Mouse (Mus musculus): Measurements from ENCODE around the gene Oosp3. TPM values are rescaled to one million over a fixed set of nuclear protein-coding genes. Genes with fewer than 3 reads are reported as not detected.

Gene Oosp3
- polyA plus RNA-seq, 1 experiment from 2014 or later: not detected

DNA sequence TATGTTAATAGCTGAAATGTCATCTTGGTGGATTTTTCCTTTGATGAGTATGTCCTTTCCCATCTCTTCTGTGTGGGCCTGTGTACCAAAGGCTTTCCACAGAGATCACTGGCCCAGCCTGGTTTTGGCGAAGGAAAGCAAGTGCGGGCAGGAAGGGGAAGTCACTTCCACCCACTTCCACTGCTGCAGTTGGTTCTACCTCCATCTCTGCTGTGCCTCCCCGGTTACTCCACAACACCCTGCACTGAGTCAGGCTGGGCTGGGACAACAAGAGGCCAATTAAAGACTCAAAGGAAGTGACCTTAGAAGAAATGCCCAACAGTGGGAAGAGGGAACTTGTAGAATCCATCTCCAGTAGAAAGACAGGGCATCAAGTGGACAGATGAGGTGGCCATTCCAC, 23.2 kb downstream of the Oosp3 start:
- H3K4me2 ChIP-seq (ENCODE audit: low read length): no peak overlapping the region
- no peaks in the 10 kb centered on the region for H3K4me1 ChIP-seq (replicated peaks; ENCODE audit: control insufficient read depth, insufficient read depth, low read length)
- H3K36me3 ChIP-seq (ENCODE audit: control insufficient read depth, insufficient read depth, low read length): no peaks in the 10 kb centered on the region
- ATAC-seq (replicated peaks; ENCODE audit: low FRiP score, low TSS enrichment, low read depth) (no peak), DNase-seq (ENCODE audit: low spot score) (no peak)
- H3K4me3 ChIP-seq (ENCODE audit: low read depth, low read length): no peak overlapping the region
- no peak overlapping the region for H3K9ac ChIP-seq (ENCODE audit: low read length)
- no peak overlapping the region for H3K27ac ChIP-seq (ENCODE audit: low read depth)
- WGBS: 96% methylated on average over 3 of the region's 3 CpGs
- no peaks in the 10 kb centered on the region for H3K9me3 ChIP-seq (ENCODE audit: control insufficient read depth, low read length)
- H3K27me3 ChIP-seq (replicated peaks; ENCODE audit: control insufficient read depth, insufficient read depth, low read length): no peaks in the 10 kb centered on the region

DNA sequence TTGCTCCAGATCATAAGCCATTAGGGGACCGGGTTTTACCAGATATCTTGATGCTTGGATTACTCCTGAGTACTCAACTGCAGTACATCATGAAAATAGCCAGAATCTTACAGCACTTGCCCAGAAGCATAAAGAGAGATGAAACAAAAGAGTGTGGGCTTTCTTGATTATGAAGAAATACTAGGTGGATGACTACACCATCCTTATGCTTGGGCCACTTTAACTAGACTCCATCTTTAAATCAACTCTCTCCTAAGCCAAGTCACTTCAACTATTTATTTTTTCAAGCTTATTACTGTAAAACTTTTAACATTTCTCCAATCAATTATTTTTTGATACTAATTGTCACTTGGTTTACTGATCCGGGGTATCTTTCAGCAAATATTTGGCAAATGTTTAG, 27.0 kb downstream of the Oosp3 start:
- 65% methylated on average over 2 of the region's 2 CpGs for WGBS

DNA sequence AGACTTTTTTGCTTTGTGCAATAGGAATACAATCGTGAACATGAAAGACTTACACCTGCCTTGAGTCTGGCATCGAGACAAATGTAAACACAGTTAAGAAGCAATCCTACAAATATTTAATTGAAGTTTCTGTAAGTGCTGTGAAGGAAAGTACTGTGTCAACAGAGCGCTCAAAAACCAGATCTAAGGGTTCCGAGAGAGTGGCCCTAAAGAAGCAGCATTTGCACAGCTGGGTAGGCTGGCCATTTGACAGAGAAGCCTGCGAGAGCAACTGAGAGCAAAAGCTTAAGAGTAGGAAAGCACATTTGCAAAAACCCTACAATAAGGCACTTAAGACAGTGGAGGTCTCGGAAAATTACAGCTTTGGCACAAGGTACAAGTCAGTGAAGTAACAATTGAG, 27.4 kb downstream of the Oosp3 start:
- Histone ChIP-seq H3K4me1 (replicated peaks; ENCODE audit: control insufficient read depth, insufficient read depth, low read length) (no peaks in the 10 kb centered on the region), H3K9ac (ENCODE audit: low read length) (no peak overlapping the region), H3K9me3 (ENCODE audit: control insufficient read depth, low read length) (no peaks in the 10 kb centered on the region), H3K4me3 (ENCODE audit: low read depth, low read length) (no peak overlapping the region), H3K4me2 (ENCODE audit: low read length) (no peak overlapping the region), H3K36me3 (ENCODE audit: control insufficient read depth, insufficient read depth, low read length) (no peaks in the 10 kb centered on the region), H3K27ac (ENCODE audit: low read depth) (no peak overlapping the region), H3K27me3 (replicated peaks; ENCODE audit: control insufficient read depth, insufficient read depth, low read length) (no peaks in the 10 kb centered on the region)
- DNase-seq (ENCODE audit: low spot score) (no peak), ATAC-seq (replicated peaks; ENCODE audit: low FRiP score, low TSS enrichment, low read depth) (no peak)
- 45% methylated on average over 6 of the region's 6 CpGs for WGBS

More for the DNA sequence above, 27.0 kb downstream of the Oosp3 start:
- Histone ChIP-seq H3K4me3 (ENCODE audit: low read depth, low read length) (no peak overlapping the region), H3K4me1 (replicated peaks; ENCODE audit: control insufficient read depth, insufficient read depth, low read length) (no peaks in the 10 kb centered on the region), H3K36me3 (ENCODE audit: control insufficient read depth, insufficient read depth, low read length) (no peaks in the 10 kb centered on the region), H3K9me3 (ENCODE audit: control insufficient read depth, low read length) (no peaks in the 10 kb centered on the region), H3K4me2 (ENCODE audit: low read length) (no peak overlapping the region), H3K27ac (ENCODE audit: low read depth) (no peak overlapping the region), H3K27me3 (replicated peaks; ENCODE audit: control insufficient read depth, insufficient read depth, low read length) (no peaks in the 10 kb centered on the region), H3K9ac (ENCODE audit: low read length) (no peak overlapping the region)
- DNase-seq (ENCODE audit: low spot score) (no peak), ATAC-seq (replicated peaks; ENCODE audit: low FRiP score, low TSS enrichment, low read depth) (no peak)

DNA sequence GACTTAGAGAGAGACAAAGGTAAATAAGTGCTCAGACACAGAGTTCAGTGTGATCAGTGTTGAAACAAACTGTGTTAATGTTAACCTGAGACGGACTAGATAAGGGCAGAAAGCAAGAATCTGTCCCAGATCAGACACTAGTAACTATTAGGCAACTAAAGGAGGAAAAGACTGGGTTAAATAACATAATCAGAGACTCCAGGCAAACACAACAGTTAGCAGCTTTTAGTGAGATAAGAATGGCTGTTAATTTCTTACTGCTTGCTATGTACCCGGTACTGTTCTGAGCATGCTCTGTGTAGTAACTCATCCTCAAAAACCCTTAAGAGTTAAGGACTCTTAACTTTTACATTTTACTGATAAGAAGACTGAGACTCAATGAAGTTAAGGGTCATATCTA, 29.1 kb downstream of the Oosp3 start:
- Histone ChIP-seq H3K4me3 (ENCODE audit: low read depth, low read length) (no peak overlapping the region), H3K27me3 (replicated peaks; ENCODE audit: control insufficient read depth, insufficient read depth, low read length) (no peaks in the 10 kb centered on the region), H3K27ac (ENCODE audit: low read depth) (no peak overlapping the region), H3K4me2 (ENCODE audit: low read length) (no peak overlapping the region), H3K9me3 (ENCODE audit: control insufficient read depth, low read length) (no peaks in the 10 kb centered on the region), H3K4me1 (replicated peaks; ENCODE audit: control insufficient read depth, insufficient read depth, low read length) (no peaks in the 10 kb centered on the region), H3K9ac (ENCODE audit: low read length) (no peak overlapping the region), H3K36me3 (ENCODE audit: control insufficient read depth, insufficient read depth, low read length) (no peaks in the 10 kb centered on the region)
- no peak for ATAC-seq (replicated peaks; ENCODE audit: low FRiP score, low TSS enrichment, low read depth)
- no peak for DNase-seq (ENCODE audit: low spot score)
- 63% methylated on average over 2 of the region's 2 CpGs for WGBS

DNA sequence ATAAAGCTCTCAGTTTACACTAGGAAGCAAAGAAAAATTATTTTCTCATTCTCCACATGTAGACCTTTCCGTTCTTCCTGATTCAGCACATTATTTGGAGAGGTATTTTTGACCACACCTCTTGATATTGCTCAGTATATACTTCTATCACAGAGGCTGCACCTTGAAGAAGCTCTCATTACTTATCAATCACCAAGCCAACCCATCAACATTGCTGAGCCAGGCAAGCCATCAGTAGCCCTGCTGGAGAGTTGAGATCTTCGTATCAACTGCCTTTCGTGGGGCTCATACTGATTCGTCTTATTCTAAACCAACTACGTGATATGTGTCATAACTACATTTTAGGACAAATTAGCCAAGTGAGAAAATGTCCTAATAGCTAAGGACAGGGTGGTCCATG, 30.4 kb downstream of the Oosp3 start:
- Histone ChIP-seq H3K9me3 (ENCODE audit: control insufficient read depth, low read length) (no peaks in the 10 kb centered on the region), H3K4me1 (replicated peaks; ENCODE audit: control insufficient read depth, insufficient read depth, low read length) (no peaks in the 10 kb centered on the region), H3K4me3 (ENCODE audit: low read depth, low read length) (no peak overlapping the region), H3K27me3 (replicated peaks; ENCODE audit: control insufficient read depth, insufficient read depth, low read length) (no peaks in the 10 kb centered on the region), H3K4me2 (ENCODE audit: low read length) (no peak overlapping the region), H3K36me3 (ENCODE audit: control insufficient read depth, insufficient read depth, low read length) (no peaks in the 10 kb centered on the region), H3K9ac (ENCODE audit: low read length) (no peak overlapping the region), H3K27ac (ENCODE audit: low read depth) (no peak overlapping the region)
- WGBS: 96% methylated on average over 5 of the region's 5 CpGs
- no peak for DNase-seq (ENCODE audit: low spot score)
- no peak for ATAC-seq (replicated peaks; ENCODE audit: low FRiP score, low TSS enrichment, low read depth)

DNA sequence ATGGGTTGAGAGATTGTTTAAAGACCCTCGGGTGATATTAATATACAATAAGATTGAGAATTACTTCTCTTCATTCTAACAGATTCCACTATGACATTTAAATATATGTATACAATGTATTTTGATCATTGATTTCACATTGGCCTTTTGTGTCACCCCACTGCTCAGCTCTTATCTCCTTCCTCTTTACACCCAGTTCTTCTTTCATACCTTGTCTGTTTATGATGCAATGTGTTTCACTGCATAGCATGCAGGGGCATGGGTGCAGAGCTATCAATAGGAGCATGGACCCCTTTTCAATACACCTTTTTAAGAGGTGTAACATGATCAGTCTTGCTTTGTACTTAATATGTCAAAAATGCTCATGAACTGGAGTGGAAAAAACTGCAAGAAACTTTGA, 33.4 kb downstream of the Oosp3 start:
- H3K9me3 ChIP-seq (ENCODE audit: control insufficient read depth, low read length): no peaks in the 10 kb centered on the region
- no peak overlapping the region for H3K27ac ChIP-seq (ENCODE audit: low read depth)
- whole genome bisulfite sequencing: 71% methylated on average over 1 of the region's 1 CpGs
- H3K9ac ChIP-seq (ENCODE audit: low read length): no peak overlapping the region
- DNase-seq (ENCODE audit: low spot score): no peak
- H3K4me2 ChIP-seq (ENCODE audit: low read length): no peak overlapping the region
- H3K27me3 ChIP-seq (replicated peaks; ENCODE audit: control insufficient read depth, insufficient read depth, low read length): no peaks in the 10 kb centered on the region
- H3K4me1 ChIP-seq (replicated peaks; ENCODE audit: control insufficient read depth, insufficient read depth, low read length): no peaks in the 10 kb centered on the region
- no peak overlapping the region for H3K4me3 ChIP-seq (ENCODE audit: low read depth, low read length)
- ATAC-seq (replicated peaks; ENCODE audit: low FRiP score, low TSS enrichment, low read depth): no peak
- no peaks in the 10 kb centered on the region for H3K36me3 ChIP-seq (ENCODE audit: control insufficient read depth, insufficient read depth, low read length)

DNA sequence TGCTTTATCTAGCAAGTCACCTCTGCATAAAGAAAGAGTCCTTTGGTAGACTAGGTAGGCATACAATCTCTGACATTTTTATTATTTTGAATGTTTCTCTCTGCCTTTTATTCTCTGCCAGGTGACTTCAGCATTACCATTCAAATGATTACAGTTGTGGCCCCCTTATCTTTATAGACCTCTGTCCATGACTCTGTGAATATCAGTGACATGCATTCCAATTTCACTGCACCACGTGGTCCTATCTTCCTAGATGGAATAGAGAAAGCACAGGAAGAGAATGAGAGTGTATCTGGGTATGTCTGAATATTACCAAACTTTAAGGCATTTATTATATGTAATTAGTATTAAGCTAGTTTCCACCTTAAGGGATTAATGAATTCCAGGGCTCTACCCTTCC, 39.6 kb downstream of the Oosp3 start:
- H3K9me3 ChIP-seq (ENCODE audit: control insufficient read depth, low read length): no peaks in the 10 kb centered on the region
- H3K27ac ChIP-seq (ENCODE audit: low read depth): no peak overlapping the region
- DNase-seq (ENCODE audit: low spot score) (no peak), ATAC-seq (replicated peaks; ENCODE audit: low FRiP score, low TSS enrichment, low read depth) (no peak)
- H3K9ac ChIP-seq (ENCODE audit: low read length): no peak overlapping the region
- H3K36me3 ChIP-seq (ENCODE audit: control insufficient read depth, insufficient read depth, low read length): no peaks in the 10 kb centered on the region
- H3K4me2 ChIP-seq (ENCODE audit: low read length): no peak overlapping the region
- WGBS: 40% methylated on average over 1 of the region's 1 CpGs
- no peaks in the 10 kb centered on the region for H3K27me3 ChIP-seq (replicated peaks; ENCODE audit: control insufficient read depth, insufficient read depth, low read length)
- no peak overlapping the region for H3K4me3 ChIP-seq (ENCODE audit: low read depth, low read length)
- no peaks in the 10 kb centered on the region for H3K4me1 ChIP-seq (replicated peaks; ENCODE audit: control insufficient read depth, insufficient read depth, low read length)

DNA sequence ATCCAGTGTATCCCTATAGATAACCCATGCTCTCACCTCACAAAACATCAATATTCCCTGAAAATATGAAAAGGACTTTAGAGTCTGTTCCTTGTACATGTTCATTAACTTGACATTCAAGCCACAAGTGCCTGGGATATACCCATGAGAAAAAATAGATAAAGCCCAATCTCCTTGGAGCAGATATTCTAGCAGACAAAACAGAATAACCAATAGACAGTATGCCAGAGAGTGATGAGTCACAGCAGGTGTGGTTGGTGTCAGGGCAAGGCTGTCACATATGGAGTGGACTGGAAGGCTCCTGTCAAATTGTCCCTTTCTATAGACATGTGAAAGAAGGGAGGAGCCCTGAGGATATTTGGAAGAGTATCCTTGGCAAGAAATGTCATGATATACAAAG, 48.8 kb downstream of the Oosp3 start:
- no peak for ATAC-seq (replicated peaks; ENCODE audit: low FRiP score, low TSS enrichment, low read depth)

DNA sequence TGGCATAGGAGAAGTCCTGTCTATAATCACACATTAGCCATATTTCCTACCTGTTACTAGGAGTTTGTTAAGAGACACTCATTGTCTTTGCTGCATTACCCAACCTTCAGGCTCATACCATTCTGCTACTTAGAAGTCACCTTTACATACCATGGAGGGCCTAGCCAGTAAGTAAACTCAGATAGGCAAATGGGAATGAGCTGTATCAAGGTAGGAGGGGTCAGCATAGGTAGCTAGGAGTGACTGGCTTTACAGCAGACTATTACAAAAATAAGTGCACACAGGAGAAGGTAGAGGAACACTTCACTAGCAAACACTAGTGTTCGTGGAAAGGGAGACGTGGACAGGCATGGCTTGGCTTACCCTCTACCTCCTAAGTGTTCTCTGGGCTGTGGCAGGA, 50.4 kb downstream of the Oosp3 start, which contains the start of gene Gif:
Gene Gif, plus strand, starts transcription at position 257 of the 400 bp plus-strand sequence.
- 88% methylated on average over 2 of the region's 2 CpGs for WGBS

More for the DNA sequence above, 48.8 kb downstream of the Oosp3 start:
- H3K4me2 ChIP-seq (ENCODE audit: low read length): no peak overlapping the region
- H3K4me1 ChIP-seq (replicated peaks; ENCODE audit: control insufficient read depth, insufficient read depth, low read length): no peaks in the 10 kb centered on the region
- no peaks in the 10 kb centered on the region for H3K27me3 ChIP-seq (replicated peaks; ENCODE audit: control insufficient read depth, insufficient read depth, low read length)
- H3K9me3 ChIP-seq (ENCODE audit: control insufficient read depth, low read length): no peaks in the 10 kb centered on the region
- no peaks in the 10 kb centered on the region for H3K36me3 ChIP-seq (ENCODE audit: control insufficient read depth, insufficient read depth, low read length)
- no peak for DNase-seq (ENCODE audit: low spot score)
- H3K4me3 ChIP-seq (ENCODE audit: low read depth, low read length): no peak overlapping the region
- H3K9ac ChIP-seq (ENCODE audit: low read length): no peak overlapping the region
- H3K27ac ChIP-seq (ENCODE audit: low read depth): no peak overlapping the region

More for the DNA sequence above, 50.4 kb downstream of the Oosp3 start, which contains the start of gene Gif:
- no peak within 1 kb of the TSS for H3K27ac ChIP-seq (ENCODE audit: low read depth)
- no peaks in the 10 kb centered on the region for H3K4me1 ChIP-seq (replicated peaks; ENCODE audit: control insufficient read depth, insufficient read depth, low read length)
- no peak within 1 kb of the TSS for H3K9ac ChIP-seq (ENCODE audit: low read length)
- no peaks in the 10 kb centered on the region for H3K9me3 ChIP-seq (ENCODE audit: control insufficient read depth, low read length)
- H3K36me3 ChIP-seq (ENCODE audit: control insufficient read depth, insufficient read depth, low read length): no peaks in the 10 kb centered on the region
- H3K4me3 ChIP-seq (ENCODE audit: low read depth, low read length): no peak within 1 kb of the TSS
- H3K27me3 ChIP-seq (replicated peaks; ENCODE audit: control insufficient read depth, insufficient read depth, low read length): no peaks in the 10 kb centered on the region
- H3K4me2 ChIP-seq (ENCODE audit: low read length): no peak within 1 kb of the TSS
- ATAC-seq (replicated peaks; ENCODE audit: low FRiP score, low TSS enrichment, low read depth) (no peak), DNase-seq (ENCODE audit: low spot score) (no peak)

Data from intestine, embryonic 14.5 days (tissue).